ENCODE assay signal across 20 mouse cellular contexts in genomic region chr2:127307179-127307578, GRCm38 (mm10). TPM values are rescaled to one million over a fixed set of nuclear protein-coding genes. Genes with fewer than 3 reads are reported as not detected.
DNase-seq lines count a peak whose midpoint lies in the region; TF ChIP-seq lines count a peak whose summit lies in the region.
"Had no signal": no experiment of that assay in that cellular context is flagged by ENCODE, and none has a peak within 500 bp of the region (broad histone marks: within the 10 kb centered on the region; RNA-seq: fewer than 3 reads in every experiment).

No protein-coding gene starts in this region.

- intact Hi-C loops in gastrocnemius, adult 2 months (cut with DNase I), result no loop called here
- intact Hi-C loops in gastrocnemius, postnatal 14 days (cut with DNase I; ENCODE audit: low total_unique reads), result loop anchor here (5.0 kb wide), 1 partner anchor 35 kb away; no protein-coding TSS in a partner anchor

- DNase-seq in gastrocnemius, adult 2 months, result peak; percentile 2
- DNase-seq in gastrocnemius, postnatal 14 days, result no peak
- peak; percentile 31 for DNase-seq in WW6 (ENCODE audit: low read depth, low spot score)
- peak; percentile 22 for DNase-seq in induced T-regulatory cell, adult 2 months (ENCODE audit: low read depth)
- no peak for DNase-seq in cerebellum, adult 18-20 months
- no peak for DNase-seq in heart, adult 8-10 months (ENCODE audit: low spot score)
- no peak for DNase-seq in cerebellum, postnatal 25 days
- DNase-seq: adrenal gland, postnatal 14 days; B cell, adult 2 months; cerebellum, adult 11-12 months; cerebellum, adult 9-11 months; gastrocnemius, postnatal 10 days; heart, postnatal 14 days had no signal

- no peak overlapping the region for H3K27ac ChIP-seq in gastrocnemius, adult 2 months
- H3K27ac ChIP-seq: embryonic facial prominence, embryonic 15.5 days; forebrain, embryonic 10.5 days; heart, embryonic 10.5 days; hindbrain, embryonic 10.5 days; hindbrain, embryonic 14.5 days had no signal

- H3K4me3 ChIP-seq in gastrocnemius, adult 2 months, result no peak overlapping the region
- H3K4me3 ChIP-seq: embryonic facial prominence, embryonic 15.5 days; erythroblast, embryonic 14.5 days; forebrain, embryonic 10.5 days; heart, embryonic 10.5 days; hindbrain, embryonic 10.5 days had no signal

- TF ChIP-seq CTCF in gastrocnemius, adult 2 months (IDR thresholded peaks at IDR 0.05), result no peak

RNA-seq across cellular contexts. Expression of gene Dusp2, which starts 28.8 kb away (rescaled TPM):
- 1 to 10 TPM in 1 of 2 experiments, under 1 TPM in 1; 0.59 to 1.2 TPM for total RNA-seq in gastrocnemius, adult 2 months (2021)
- total RNA-seq in gastrocnemius, postnatal 14 days (2021), result 1 to 10 TPM; 1.6 TPM
- total RNA-seq in heart, adult 8-10 months (2022), result 1 to 10 TPM in 2 of 4 experiments, under 1 TPM in 2; 0.27 to 1.6 (median 0.69) TPM

RNA-seq across cellular contexts. Expression of gene Astl, which starts 31.3 kb away (rescaled TPM):
- total RNA-seq in gastrocnemius, adult 2 months (2021), result under 1 TPM in 1 of 2 experiments, not detected in 1; 0.25 TPM
- not detected for total RNA-seq in gastrocnemius, postnatal 14 days (2021)
- total RNA-seq in heart, adult 8-10 months (2022), result not detected
- total RNA-seq: adrenal gland, adult 18-20 months; adrenal gland, postnatal 14 days; heart, postnatal 14 days had no signal

RNA-seq across cellular contexts. Expression of gene Stard7, which starts 37.2 kb away (rescaled TPM):
- 100 to 1,000 TPM in 1 of 2 experiments, 10 to 100 TPM in 1; 88.9 to 152 TPM for total RNA-seq in gastrocnemius, adult 2 months (2021)
- 10 to 100 TPM; 86.8 to 98.4 TPM for total RNA-seq in gastrocnemius, postnatal 14 days (2021)
- 100 to 1,000 TPM; 162 to 173 (median 169) TPM for total RNA-seq in heart, adult 8-10 months (2022)

RNA-seq across cellular contexts. Expression of gene Adra2b, which starts 55.8 kb away (rescaled TPM):
- total RNA-seq in gastrocnemius, adult 2 months (2021), result under 1 TPM; 0.39 to 0.69 TPM
- 1 to 10 TPM; 1.2 to 2.4 TPM for total RNA-seq in gastrocnemius, postnatal 14 days (2021)
- total RNA-seq in heart, adult 8-10 months (2022), result under 1 TPM; 0.41 to 0.78 (median 0.70) TPM

RNA-seq across cellular contexts. Expression of gene Tmem127, which starts 59.5 kb away (rescaled TPM):
- 10 to 100 TPM; 21.6 to 24.3 TPM for total RNA-seq in gastrocnemius, adult 2 months (2021)
- 10 to 100 TPM; 24.0 to 28.9 TPM for total RNA-seq in gastrocnemius, postnatal 14 days (2021)
- total RNA-seq in heart, adult 8-10 months (2022), result 10 to 100 TPM; 23.9 to 27.7 (median 27.2) TPM

Comparison
In these comparisons a context has a peak if more than half of its experiments do, and no peak if none do; other contexts are left out.
1. DNase-seq: peak in gastrocnemius, adult 2 months (single experiment), WW6 (single experiment) and induced T-regulatory cell, adult 2 months (single experiment); none in gastrocnemius, postnatal 14 days (single experiment), cerebellum, adult 18-20 months (0 of 2), heart, adult 8-10 months (single experiment) and cerebellum, postnatal 25 days (0 of 2).